Mouse (Mus musculus): ENCODE results near the gene Kcnj11.

- TF ChIP-seq POLR2A (IDR thresholded peaks at IDR 0.05; ENCODE audit: insufficient read depth, low read depth, low read length), result no peak
- TF ChIP-seq EP300 (IDR thresholded peaks at IDR 0.05; ENCODE audit: insufficient read depth, low read depth, low read length), result no peak
Measured at GRCm38 (mm10) chr7:46131266-46131665, 30.7 kb upstream of the Kcnj11 start.
